Mouse (Mus musculus): Measurements from ENCODE around the gene Acd. TPM values are rescaled to one million over a fixed set of nuclear protein-coding genes. Genes with fewer than 3 reads are reported as not detected.

Acd gene
- 29.2 and 30.8 TPM in 2 replicates for polyA plus RNA-seq (2012; rRNA removed; ENCODE audit: low replicate concordance)

DNA sequence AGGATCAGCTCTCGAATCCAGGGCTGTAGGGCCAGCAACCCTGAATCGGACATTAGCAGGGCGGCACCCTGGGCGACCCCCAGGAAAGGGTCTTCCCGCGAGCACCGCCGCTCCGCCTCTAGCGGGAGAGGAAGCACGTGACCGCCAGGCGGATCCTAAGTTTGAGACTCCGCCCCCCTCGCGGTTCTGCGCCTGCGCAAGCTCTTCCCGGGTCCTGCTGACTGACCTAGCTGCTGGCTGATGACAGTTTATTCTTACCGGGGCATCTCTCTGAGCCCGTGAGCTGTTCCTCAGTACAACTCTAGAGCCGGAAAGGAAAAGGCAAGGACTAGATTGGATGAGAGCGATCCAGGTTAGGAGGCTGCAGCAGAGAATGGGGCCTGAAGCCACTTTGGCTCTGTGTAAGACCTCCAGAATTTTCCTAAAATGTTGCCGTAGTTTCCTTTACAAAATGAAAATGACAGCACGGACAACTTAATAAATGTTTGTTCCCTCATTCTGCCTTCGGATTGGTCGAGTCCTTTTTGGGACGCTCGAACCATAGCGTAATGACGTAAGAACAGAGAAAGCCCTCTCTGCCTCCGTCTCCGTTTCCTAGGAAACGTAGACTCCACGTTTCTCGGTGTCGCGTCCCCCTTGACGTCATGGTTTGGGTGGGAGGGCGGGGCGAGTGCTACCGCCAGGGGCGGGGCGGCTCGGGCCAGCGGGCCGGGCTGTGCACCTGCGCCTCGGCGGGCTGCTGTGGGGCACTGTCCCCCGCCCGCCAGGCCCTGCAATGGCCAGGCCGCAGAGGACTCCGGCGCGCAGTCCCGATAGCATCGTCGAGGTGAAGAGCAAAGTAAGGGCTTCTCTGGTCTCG, at the start of gene Acd, which contains the start of gene Pard6a:
TSS of gene Acd (minus strand) at position 137 of the 859 bp plus-strand sequence.
TSS of gene Pard6a (plus strand) at position 183 of the 859 bp plus-strand sequence.

DNA sequence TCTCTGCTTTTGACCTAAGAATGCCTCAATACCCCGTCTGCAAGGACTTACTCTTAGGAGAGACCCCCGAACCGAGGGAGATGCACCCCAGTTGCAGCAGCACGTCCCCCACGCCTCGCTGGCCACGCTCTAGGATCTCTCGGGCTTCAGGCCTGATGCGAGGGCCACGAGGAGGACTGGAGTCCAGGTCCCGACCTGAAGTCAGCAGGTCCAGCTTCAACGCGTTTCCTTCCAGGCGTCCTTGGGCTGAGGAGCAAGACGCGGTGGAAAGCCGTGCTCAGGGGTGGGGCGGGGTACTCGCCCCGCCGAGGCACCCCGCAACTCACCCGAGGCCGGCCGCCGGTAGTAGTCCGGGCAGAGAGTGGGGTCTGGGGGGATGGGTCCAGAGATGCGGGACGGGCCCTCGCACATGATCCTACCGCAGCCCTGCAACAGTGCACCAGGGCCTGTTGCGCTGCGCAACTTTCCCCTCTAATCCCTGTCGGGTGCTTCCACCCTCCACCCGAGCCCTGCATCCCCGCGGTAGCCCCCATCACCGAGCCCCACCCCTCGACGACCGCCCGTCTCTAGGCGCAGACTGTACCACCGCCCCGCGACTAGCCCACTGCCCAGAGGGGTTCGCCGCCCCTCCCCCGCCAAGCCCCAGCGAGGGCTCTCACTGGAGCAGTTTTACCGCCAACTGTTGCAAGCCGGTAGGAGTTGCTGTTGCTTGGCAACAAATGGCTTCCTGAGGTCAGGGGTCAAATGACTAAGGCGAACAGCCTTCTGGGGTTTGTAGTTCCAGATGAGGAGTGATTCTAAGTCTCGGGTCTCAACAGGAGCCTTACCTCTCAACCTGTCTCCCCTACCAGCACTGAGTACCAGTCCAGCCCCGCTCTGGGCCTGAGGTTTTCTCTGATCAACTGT, 6.8 kb upstream of the Acd start, which contains the start of the genes 4933405L10Rik and Enkd1:
TSS of gene 4933405L10Rik (plus strand) at position 158 of the 906 bp plus-strand sequence.
TSS of gene Enkd1 (minus strand) at position 713 of the 906 bp plus-strand sequence.

DNA sequence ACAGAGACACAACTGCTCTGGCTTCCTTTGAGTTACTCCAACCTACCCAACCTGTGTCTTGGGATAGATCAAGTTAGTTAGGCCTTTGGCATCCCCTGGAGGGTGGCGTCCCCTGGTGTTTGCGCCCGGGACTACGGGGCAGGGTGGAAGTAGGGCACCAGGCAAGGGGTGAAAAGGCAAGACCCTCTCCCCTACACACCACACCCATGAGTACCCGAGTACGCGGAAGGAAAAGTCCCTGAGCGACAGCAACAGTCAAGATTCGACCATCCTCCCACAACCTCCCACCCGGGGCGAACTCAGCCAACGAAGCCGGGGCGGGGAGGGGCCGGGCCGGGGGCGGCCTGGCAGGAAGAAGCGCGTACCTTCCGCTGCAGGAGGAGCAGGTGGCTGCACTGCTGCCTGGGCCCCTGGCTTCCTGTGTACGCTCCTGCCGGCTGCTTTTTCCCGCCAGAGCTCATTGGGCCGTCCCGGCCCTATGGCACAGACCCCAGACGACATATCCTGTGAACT, 15.1 kb downstream of the Acd start, which contains the start of gene Carmil2:
TSS of gene Carmil2 (plus strand) at position 479 of the 513 bp plus-strand sequence.

Other genes with a start within 250 kb of the Acd start
- gene Tppp3, start 229.6 kb downstream of the Acd start, polyA plus RNA-seq (2012; rRNA removed; ENCODE audit: low replicate concordance): 53.0 and 57.7 TPM in 2 replicates
- 17.9 and 29.4 TPM in 2 replicates for gene Zdhhc1, start 204.2 kb downstream of the Acd start, polyA plus RNA-seq (2012; rRNA removed; ENCODE audit: low replicate concordance)
- gene Hsd11b2, start 182.3 kb downstream of the Acd start, polyA plus RNA-seq (2012; rRNA removed; ENCODE audit: low replicate concordance): 11.0 and 11.1 TPM in 2 replicates
- gene Atp6v0d1, start 135.1 kb downstream of the Acd start, polyA plus RNA-seq (2012; rRNA removed; ENCODE audit: low replicate concordance): 48.4 and 63.4 TPM in 2 replicates
- 7.7 and 13.9 TPM in 2 replicates for gene Ripor1, start 95.8 kb downstream of the Acd start, polyA plus RNA-seq (2012; rRNA removed; ENCODE audit: low replicate concordance)
- 5.0 and 7.2 TPM in 2 replicates for gene Ctcf, start 64.5 kb downstream of the Acd start, polyA plus RNA-seq (2012; rRNA removed; ENCODE audit: low replicate concordance)
- 0.31 TPM in 1 of 2 replicates, not detected in the other for gene Agrp, start 63.7 kb downstream of the Acd start, polyA plus RNA-seq (2012; rRNA removed; ENCODE audit: low replicate concordance)
- 3.2 and 7.0 TPM in 2 replicates for gene Carmil2, start 14.8 kb downstream of the Acd start, polyA plus RNA-seq (2012; rRNA removed; ENCODE audit: low replicate concordance)
- 6.5 and 10.2 TPM in 2 replicates for gene Pard6a, start within 50 bp of the Acd start, polyA plus RNA-seq (2012; rRNA removed; ENCODE audit: low replicate concordance)
- not detected in 2 replicates for gene 4933405L10Rik, start 6.6 kb upstream of the Acd start, polyA plus RNA-seq (2012; rRNA removed; ENCODE audit: low replicate concordance)
- 4.9 and 7.9 TPM in 2 replicates for gene Enkd1, start 7.1 kb upstream of the Acd start, polyA plus RNA-seq (2012; rRNA removed; ENCODE audit: low replicate concordance)
- 8.5 and 9.1 TPM in 2 replicates for gene Gfod2, start 57.6 kb upstream of the Acd start, polyA plus RNA-seq (2012; rRNA removed; ENCODE audit: low replicate concordance)
- gene Ranbp10, start 126.2 kb upstream of the Acd start, polyA plus RNA-seq (2012; rRNA removed; ENCODE audit: low replicate concordance): 10.6 and 13.2 TPM in 2 replicates
- gene Tsnaxip1, start 126.6 kb upstream of the Acd start, polyA plus RNA-seq (2012; rRNA removed; ENCODE audit: low replicate concordance): not detected in 2 replicates
- 6.6 and 8.0 TPM in 2 replicates for gene Cenpt, start 152.2 kb upstream of the Acd start, polyA plus RNA-seq (2012; rRNA removed; ENCODE audit: low replicate concordance)
- gene Thap11, start 154.0 kb upstream of the Acd start, polyA plus RNA-seq (2012; rRNA removed; ENCODE audit: low replicate concordance): 35.4 and 36.7 TPM in 2 replicates
- 12.9 and 22.5 TPM in 2 replicates for gene Nutf2, start 159.5 kb upstream of the Acd start, polyA plus RNA-seq (2012; rRNA removed; ENCODE audit: low replicate concordance)
- gene Edc4, start 179.8 kb upstream of the Acd start, polyA plus RNA-seq (2012; rRNA removed; ENCODE audit: low replicate concordance): 39.6 and 49.7 TPM in 2 replicates
- gene Nrn1l, start 192.5 kb upstream of the Acd start, polyA plus RNA-seq (2012; rRNA removed; ENCODE audit: low replicate concordance): 1.1 and 3.3 TPM in 2 replicates
- 16.1 and 18.3 TPM in 2 replicates for gene Pskh1, start 199.3 kb upstream of the Acd start, polyA plus RNA-seq (2012; rRNA removed; ENCODE audit: low replicate concordance)
- 12.5 and 3,063 TPM in 2 replicates for gene Ctrl, start 232.8 kb upstream of the Acd start, polyA plus RNA-seq (2012; rRNA removed; ENCODE audit: low replicate concordance)
- gene Psmb10, start 237.3 kb upstream of the Acd start, polyA plus RNA-seq (2012; rRNA removed; ENCODE audit: low replicate concordance): 565 and 991 TPM in 2 replicates
- 0.97 and 1.4 TPM in 2 replicates for gene Lcat, start 242.3 kb upstream of the Acd start, polyA plus RNA-seq (2012; rRNA removed; ENCODE audit: low replicate concordance)